In genomic region chr9:107296501-107296965, GRCm38 (mm10) we compare ENCODE assay signal across 8 mouse cellular contexts. TPM values are rescaled to one million over a fixed set of nuclear protein-coding genes. Genes with fewer than 3 reads are reported as not detected.
DNase-seq lines count a peak whose midpoint lies in the region; ATAC-seq lines count a peak whose summit lies in the region.

No protein-coding gene starts in this region.

- intact Hi-C loops in gastrocnemius, postnatal 14 days (cut with DNase I; ENCODE audit: low total_unique reads) = no loop called here
- intact Hi-C loops in left cerebral cortex, postnatal 10 days (cut with DNase I) = loop anchor here (5.0 kb wide), 1 partner anchor 221 kb away; no protein-coding TSS in a partner anchor

- ATAC-seq in inflammation-experienced regulatory T-cells, adult 6 months = peak; percentile 65
- ATAC-seq in megakaryocyte-erythroid progenitor cell, adult 5-6 weeks (replicated peaks; ENCODE audit: low FRiP score, low TSS enrichment, poor library complexity, severe bottlenecking) = peak; percentile 83

- peak; percentile 94 to 100 for DNase-seq in adrenal gland, adult (ENCODE audit: inconsistent age in 2 of 2, low spot score in 1 of 2)
- peak; percentile 98 for DNase-seq in embryo, embryonic 10.5 days (ENCODE audit: low spot score)
- peak; percentile 90 for DNase-seq in gastrocnemius, postnatal 14 days
- peak; percentile 92 to 94 for DNase-seq in left cerebral cortex, postnatal 10 days (ENCODE audit: extremely low spot score in 1 of 2, low spot score in 2 of 2)
- DNase-seq in right cerebral cortex, postnatal 36 days (ENCODE audit: low spot score in 2 of 2) = peak; percentile 87 to 90
- DNase-seq in yolk sac, embryonic 10.5 days (ENCODE audit: low spot score) = peak; percentile 97

RNA-seq across cellular contexts. Expression of gene Cish, which starts 0.7 kb away (rescaled TPM):
- total RNA-seq in gastrocnemius, postnatal 14 days (2021) = 10 to 100 TPM; 17.2 to 23.8 TPM
- polyA plus RNA-seq in inflammation-experienced regulatory T-cells, adult 6 months (2017; shearing (Covaris generic)) = 100 to 1,000 TPM in 2 of 3 experiments, 10 to 100 TPM in 1; 85.4 to 124 (median 100) TPM
- total RNA-seq in left cerebral cortex, postnatal 10 days (2021) = 10 to 100 TPM in 1 of 2 experiments, 1 to 10 TPM in 1; 9.4 to 11.8 TPM
- total RNA-seq in megakaryocyte-erythroid progenitor cell, adult 5-6 weeks (2014; fragmentation: Nextera tagmentation) = 2.9 and 9.3 TPM in 2 replicates
- total RNA-seq in megakaryocyte-erythroid progenitor cell, adult 5-6 weeks (2017) = 1.2 and 1.6 TPM in 2 replicates

RNA-seq across cellular contexts. Expression of gene Mapkapk3, which starts 6.9 kb away (rescaled TPM):
- total RNA-seq in gastrocnemius, postnatal 14 days (2021) = 10 to 100 TPM; 14.6 to 15.9 TPM
- 10 to 100 TPM; 53.9 to 59.6 (median 59.2) TPM for polyA plus RNA-seq in inflammation-experienced regulatory T-cells, adult 6 months (2017; shearing (Covaris generic))
- 1 to 10 TPM; 1.9 to 2.7 TPM for total RNA-seq in left cerebral cortex, postnatal 10 days (2021)
- 26.8 and 34.0 TPM in 2 replicates for total RNA-seq in megakaryocyte-erythroid progenitor cell, adult 5-6 weeks (2014; fragmentation: Nextera tagmentation)
- total RNA-seq in megakaryocyte-erythroid progenitor cell, adult 5-6 weeks (2017) = 26.9 and 31.6 TPM in 2 replicates

RNA-seq across cellular contexts. Expression of gene Hemk1, which starts 41.6 kb away (rescaled TPM):
- total RNA-seq in gastrocnemius, postnatal 14 days (2021) = 10 to 100 TPM; 12.0 to 13.2 TPM
- polyA plus RNA-seq in inflammation-experienced regulatory T-cells, adult 6 months (2017; shearing (Covaris generic)) = 10 to 100 TPM; 22.0 to 35.2 (median 29.8) TPM
- 10 to 100 TPM; 14.3 to 16.6 TPM for total RNA-seq in left cerebral cortex, postnatal 10 days (2021)
- total RNA-seq in megakaryocyte-erythroid progenitor cell, adult 5-6 weeks (2014; fragmentation: Nextera tagmentation) = 5.8 and 18.8 TPM in 2 replicates
- total RNA-seq in megakaryocyte-erythroid progenitor cell, adult 5-6 weeks (2017) = 4.9 and 9.0 TPM in 2 replicates

RNA-seq across cellular contexts. Expression of gene 6430571L13Rik, which starts 43.9 kb away (rescaled TPM):
- 10 to 100 TPM; 41.9 to 49.8 TPM for total RNA-seq in gastrocnemius, postnatal 14 days (2021)
- polyA plus RNA-seq in inflammation-experienced regulatory T-cells, adult 6 months (2017; shearing (Covaris generic)) = 1 to 10 TPM in 2 of 3 experiments, under 1 TPM in 1; 0.99 to 3.2 (median 1.3) TPM
- total RNA-seq in left cerebral cortex, postnatal 10 days (2021) = 1 to 10 TPM; 4.0 TPM
- not detected in 2 replicates for total RNA-seq in megakaryocyte-erythroid progenitor cell, adult 5-6 weeks (2014; fragmentation: Nextera tagmentation)
- total RNA-seq in megakaryocyte-erythroid progenitor cell, adult 5-6 weeks (2017) = 0.47 TPM in 1 of 2 replicates, not detected in the other

Comparison
In these comparisons a context has a peak if more than half of its experiments do, and no peak if none do; other contexts are left out.
1. Peak in every context shown above with its lines: DNase-seq and ATAC-seq.
2. RNA of gene Mapkapk3, which starts 6.9 kb away (total RNA-seq): 26.8 to 34.0 TPM in megakaryocyte-erythroid progenitor cell, adult 5-6 weeks and 14.6 to 15.9 TPM in gastrocnemius, postnatal 14 days; 1.9 to 2.7 TPM in left cerebral cortex, postnatal 10 days; every median in the first group is over 4 times any median in the second.